Mouse (Mus musculus): ENCODE data around the gene Slc50a1. TPM values are rescaled to one million over a fixed set of nuclear protein-coding genes. Genes with fewer than 3 reads are reported as not detected.

Gene Slc50a1
- polyA plus RNA-seq, 1 experiment from 2014 or later: 37.5 TPM

GRCm38 (mm10) chr3:89278643-89279042 lies 8.3 kb upstream of the Slc50a1 start:
- Histone ChIP-seq H3K4me3 (peak overlapping the region; percentile 40; the same call in 1 of the 2 replicates), H3K27me3 (replicated peaks) (peaks cover 27% of the 10 kb centered on the region), H3K4me2 (peak overlapping the region; percentile 64), H3K4me1 (peaks cover 30% of the 10 kb centered on the region), H3K36me3 (replicated peaks) (no peaks in the 10 kb centered on the region), H3K9ac (no peak overlapping the region), H3K9me3 (no peaks in the 10 kb centered on the region), H3K27ac (no peak overlapping the region; the same call in 1 of the 2 replicates)
- 32% methylated on average over 8 of the region's 8 CpGs for WGBS
- ATAC-seq (replicated peaks): no peak

GRCm38 (mm10) chr3:89278107-89278506 lies 7.7 kb upstream of the Slc50a1 start:
- no peak overlapping the region for H3K27ac ChIP-seq
- no peak for ATAC-seq (replicated peaks)
- H3K36me3 ChIP-seq (replicated peaks): no peaks in the 10 kb centered on the region
- H3K4me2 ChIP-seq: peak overlapping the region; percentile 8; the same call in 1 of the 2 replicates
- 77% methylated on average over 7 of the region's 7 CpGs for WGBS
- no peak overlapping the region for H3K9ac ChIP-seq
- H3K27me3 ChIP-seq (replicated peaks): peaks cover 27% of the 10 kb centered on the region
- H3K4me1 ChIP-seq: peaks cover 30% of the 10 kb centered on the region
- no peak overlapping the region for H3K4me3 ChIP-seq
- H3K9me3 ChIP-seq: no peaks in the 10 kb centered on the region

GRCm38 (mm10) chr3:89277281-89278021 lies 7.1 kb upstream of the Slc50a1 start:
- Histone ChIP-seq H3K4me3 (no peak overlapping the region), H3K4me1 (peaks cover 30% of the 10 kb centered on the region), H3K9ac (no peak overlapping the region), H3K27me3 (replicated peaks) (peaks cover 27% of the 10 kb centered on the region), H3K9me3 (no peaks in the 10 kb centered on the region), H3K27ac (no peak overlapping the region), H3K4me2 (peak overlapping the region; percentile 8; the same call in 1 of the 2 replicates), H3K36me3 (replicated peaks) (no peaks in the 10 kb centered on the region)
- WGBS: 60% methylated on average over 14 of the region's 14 CpGs
- ATAC-seq (replicated peaks): no peak

- Histone ChIP-seq H3K9me3 (no peaks in the 10 kb centered on the region), H3K36me3 (replicated peaks) (no peaks in the 10 kb centered on the region), H3K4me1 (peaks cover 20% of the 10 kb centered on the region), H3K9ac (no peak overlapping the region), H3K27me3 (replicated peaks) (peaks cover 19% of the 10 kb centered on the region; the same call in 1 of the 2 replicates), H3K27ac (no peak overlapping the region), H3K4me2 (no peak overlapping the region), H3K4me3 (no peak overlapping the region)
- no peak for ATAC-seq (replicated peaks)
- WGBS: 92% methylated on average over 13 of the region's 13 CpGs
Measured at GRCm38 (mm10) chr3:89276061-89276460, 5.7 kb upstream of the Slc50a1 start.

GRCm38 (mm10) chr3:89271760-89272159 lies 1.4 kb upstream of the Slc50a1 start:
- 58% methylated on average over 6 of the region's 6 CpGs for WGBS
- Histone ChIP-seq H3K4me2 (no peak overlapping the region), H3K4me1 (peaks cover 33% of the 10 kb centered on the region), H3K36me3 (replicated peaks) (no peaks in the 10 kb centered on the region), H3K9ac (no peak overlapping the region), H3K27me3 (replicated peaks) (no peaks in the 10 kb centered on the region), H3K4me3 (no peak overlapping the region), H3K9me3 (no peaks in the 10 kb centered on the region), H3K27ac (no peak overlapping the region)
- no peak for ATAC-seq (replicated peaks)

GRCm38 (mm10) chr3:89270891-89271290 lies 521 bp upstream of the Slc50a1 start:
- WGBS: 67% methylated on average over 6 of the region's 6 CpGs
- no peaks in the 10 kb centered on the region for H3K9me3 ChIP-seq
- no peak for ATAC-seq (replicated peaks)
- no peaks in the 10 kb centered on the region for H3K27me3 ChIP-seq (replicated peaks)
- peak overlapping the region; percentile 78 for H3K9ac ChIP-seq
- H3K27ac ChIP-seq: peak overlapping the region; percentile 78; the same call in 1 of the 2 replicates
- H3K36me3 ChIP-seq (replicated peaks): no peaks in the 10 kb centered on the region
- H3K4me2 ChIP-seq: peak overlapping the region; percentile 82
- peak overlapping the region; percentile 57 for H3K4me3 ChIP-seq
- H3K4me1 ChIP-seq: peaks cover 36% of the 10 kb centered on the region

- no peaks in the 10 kb centered on the region for H3K36me3 ChIP-seq (replicated peaks)
- no peak for ATAC-seq (replicated peaks)
- H3K27me3 ChIP-seq (replicated peaks): no peaks in the 10 kb centered on the region
- no peak overlapping the region for H3K4me3 ChIP-seq
- no peak overlapping the region for H3K4me2 ChIP-seq
- no peaks in the 10 kb centered on the region for H3K9me3 ChIP-seq
- H3K9ac ChIP-seq: no peak overlapping the region
- no peak overlapping the region for H3K27ac ChIP-seq
- WGBS: 53% methylated on average over 7 of the region's 8 CpGs
- peaks cover 38% of the 10 kb centered on the region for H3K4me1 ChIP-seq
Measured at GRCm38 (mm10) chr3:89268916-89269315, 1.5 kb downstream of the Slc50a1 start.

- under 1% methylated on average over 20 of the region's 20 CpGs for WGBS
- Histone ChIP-seq H3K9me3 (no peaks in the 10 kb centered on the region), H3K36me3 (replicated peaks) (no peaks in the 10 kb centered on the region), H3K9ac (peak overlapping the region; percentile 88), H3K27me3 (replicated peaks) (no peaks in the 10 kb centered on the region), H3K4me2 (peak overlapping the region; percentile 94), H3K27ac (peak overlapping the region; percentile 84), H3K4me3 (peak overlapping the region; percentile 60), H3K4me1 (peaks cover 38% of the 10 kb centered on the region)
- ATAC-seq (replicated peaks): peak; percentile 90
Measured at GRCm38 (mm10) chr3:89266439-89266893, 3.9 kb downstream of the Slc50a1 start.

- Histone ChIP-seq H3K27ac (no peak overlapping the region), H3K9me3 (no peaks in the 10 kb centered on the region), H3K4me3 (no peak overlapping the region), H3K9ac (no peak overlapping the region), H3K36me3 (replicated peaks) (no peaks in the 10 kb centered on the region), H3K4me2 (no peak overlapping the region), H3K27me3 (replicated peaks) (no peaks in the 10 kb centered on the region), H3K4me1 (peaks cover 11% of the 10 kb centered on the region)
- no peak for ATAC-seq (replicated peaks)
- WGBS: 79% methylated on average over 10 of the region's 10 CpGs
Measured at GRCm38 (mm10) chr3:89262417-89262816, 8.0 kb downstream of the Slc50a1 start.

- Histone ChIP-seq H3K27ac (no peak overlapping the region), H3K4me3 (no peak overlapping the region), H3K4me1 (no peaks in the 10 kb centered on the region), H3K9me3 (no peaks in the 10 kb centered on the region), H3K9ac (no peak overlapping the region), H3K4me2 (no peak overlapping the region), H3K36me3 (replicated peaks) (no peaks in the 10 kb centered on the region), H3K27me3 (replicated peaks) (no peaks in the 10 kb centered on the region)
- ATAC-seq (replicated peaks): no peak
- 58% methylated on average over 3 of the region's 3 CpGs for WGBS
Measured at GRCm38 (mm10) chr3:89260211-89260610, 10.2 kb downstream of the Slc50a1 start.

GRCm38 (mm10) chr3:89259076-89259475 lies 11.3 kb downstream of the Slc50a1 start, which contains the start of gene Dpm3:
TSS of gene Dpm3 (plus strand) at chr3:89259358.
- H3K4me2 ChIP-seq: no peak within 1 kb of the TSS
- WGBS: 54% methylated on average over 7 of the region's 7 CpGs
- H3K27me3 ChIP-seq (replicated peaks): no peaks in the 10 kb centered on the region
- H3K9ac ChIP-seq: no peak within 1 kb of the TSS
- no peak within 1 kb of the TSS for H3K27ac ChIP-seq
- no peaks in the 10 kb centered on the region for H3K9me3 ChIP-seq
- H3K4me3 ChIP-seq: no peak within 1 kb of the TSS
- no peak for ATAC-seq (replicated peaks)
- no peaks in the 10 kb centered on the region for H3K36me3 ChIP-seq (replicated peaks)
- no peaks in the 10 kb centered on the region for H3K4me1 ChIP-seq

- no peak for ATAC-seq (replicated peaks)
- 78% methylated on average over 5 of the region's 5 CpGs for WGBS
- Histone ChIP-seq H3K27me3 (replicated peaks) (peaks cover 6% of the 10 kb centered on the region; the same call in 1 of the 2 replicates), H3K4me1 (peaks cover 5% of the 10 kb centered on the region; the same call in 1 of the 2 replicates), H3K36me3 (replicated peaks) (no peaks in the 10 kb centered on the region), H3K9ac (no peak overlapping the region), H3K9me3 (no peaks in the 10 kb centered on the region), H3K4me2 (no peak overlapping the region), H3K4me3 (no peak overlapping the region), H3K27ac (no peak overlapping the region)
Measured at GRCm38 (mm10) chr3:89256177-89256576, 14.2 kb downstream of the Slc50a1 start.

- H3K4me3 ChIP-seq: no peak overlapping the region
- H3K9me3 ChIP-seq: no peaks in the 10 kb centered on the region
- H3K9ac ChIP-seq: no peak overlapping the region
- peaks cover 11% of the 10 kb centered on the region; the same call in 1 of the 2 replicates for H3K4me1 ChIP-seq
- H3K27me3 ChIP-seq (replicated peaks): peaks cover 6% of the 10 kb centered on the region; the same call in 1 of the 2 replicates
- no peak for ATAC-seq (replicated peaks)
- no peaks in the 10 kb centered on the region for H3K36me3 ChIP-seq (replicated peaks)
- H3K4me2 ChIP-seq: no peak overlapping the region
- 86% methylated on average over 5 of the region's 5 CpGs for WGBS
- H3K27ac ChIP-seq: no peak overlapping the region
Measured at GRCm38 (mm10) chr3:89254994-89255393, 15.4 kb downstream of the Slc50a1 start.
